Mouse (Mus musculus) megakaryocyte, embryonic 14.5 days (primary cell): ENCODE data around the gene Scap.

Source experiments
- FLI1 ChIP-seq: IDR thresholded peaks from 2 replicates; pipeline ENCODE4 v1.6.1; 2012; ENCODE audit warnings: low read length, inconsistent platforms, mixed read lengths
- GATA1 ChIP-seq: IDR thresholded peaks from 3 replicates; pipeline ENCODE4 v1.6.1; 2012; ENCODE audit warnings: mixed read lengths, low read length, inconsistent platforms, borderline replicate concordance

- TF ChIP-seq GATA1 (no peak), FLI1 (no peak)
These were observed 28.2 kb downstream of the Scap start for GRCm38 (mm10) chr9:110361299-110361698.
